Mouse (Mus musculus) cerebellum, adult 2 months (tissue): Measurements from ENCODE around the gene Ccdc154.

Experiments
- CTCF ChIP-seq: fragments of 200-500 bp; IDR thresholded peaks from 2 replicates; pipeline ENCODE4 v1.5.1; 2011; ENCODE audit warnings: low read depth, mild to moderate bottlenecking, control low read depth, low read length, moderate library complexity, borderline replicate concordance; ENCODE audit not compliant: insufficient read depth
- POLR2A ChIP-seq: fragments of 200-500 bp; IDR thresholded peaks from 2 replicates; pipeline ENCODE4 v1.6.1; 2011; ENCODE audit warnings: low read length, control low read depth, borderline replicate concordance; ENCODE audit not compliant: insufficient read depth

GRCm38 (mm10) chr17:25210006-25210405, 47.7 kb downstream of the Ccdc154 start:
- no peak for TF ChIP-seq CTCF
- no peak for TF ChIP-seq POLR2A
